Mouse (Mus musculus) liver, adult 2 months (tissue): ENCODE results near the gene Hoxd13. TPM values are rescaled to one million over a fixed set of nuclear protein-coding genes. Genes with fewer than 3 reads are reported as not detected.

Source experiments
- DNase-seq: peaks from one replicate; pipeline ENCODE4 v3.0.0-alpha.2; 2011; ENCODE audit warnings: low read depth, low spot score; ENCODE audit errors: extremely low read depth
- H3K27ac ChIP-seq: fragments of 200-500 bp; replicated peaks from 2 replicates; pipeline ENCODE4 v1.5.1; 2012; ENCODE audit warnings: low read depth, mild to moderate bottlenecking, control low read depth, inconsistent platforms, low read length; ENCODE audit not compliant: insufficient read depth
- H3K27me3 ChIP-seq: fragments of 200-500 bp; 2 replicates; pipeline ENCODE4 v1.6.1; 2012; ENCODE audit warnings: mild to moderate bottlenecking, moderate library complexity, low read length, inconsistent platforms; ENCODE audit not compliant: control insufficient read depth, insufficient read depth
- H3K36me3 ChIP-seq: fragments of 200-500 bp; 2 replicates; pipeline ENCODE4 v1.6.1; 2012; ENCODE audit warnings: low read length, inconsistent platforms; ENCODE audit not compliant: control insufficient read depth, insufficient read depth
- H3K4me1 ChIP-seq: fragments of 200-500 bp; 2 replicates; pipeline ENCODE4 v1.6.1; 2011; ENCODE audit warnings: low read length; ENCODE audit not compliant: control insufficient read depth, insufficient read depth
- H3K4me3 ChIP-seq: fragments of 200-500 bp; 2 replicates; pipeline ENCODE4 v1.5.1; 2011; ENCODE audit warnings: low read depth, mild to moderate bottlenecking, control low read depth, low read length, moderate library complexity; ENCODE audit not compliant: insufficient read depth
- H3K79me2 ChIP-seq: fragments of 200-500 bp; 2 replicates; pipeline ENCODE4 v1.6.1; 2012; ENCODE audit warnings: inconsistent platforms, mild to moderate bottlenecking, low read length, moderate library complexity; ENCODE audit not compliant: control insufficient read depth, insufficient read depth
- H3K9ac ChIP-seq: fragments of 200-500 bp; 2 replicates; pipeline ENCODE4 v1.6.1; 2012; ENCODE audit warnings: low read depth, mild to moderate bottlenecking, control low read depth, inconsistent platforms, low read length
- CTCF ChIP-seq: fragments of 200-500 bp; IDR thresholded peaks from 2 replicates; pipeline ENCODE4 v1.5.1; 2011; ENCODE audit warnings: low read depth, low read length, control low read depth
- POLR2A ChIP-seq: fragments of 200-500 bp; IDR thresholded peaks from 2 replicates; pipeline ENCODE4 v1.6.1; 2011; ENCODE audit warnings: low read length, control low read depth; ENCODE audit not compliant: insufficient read depth; ENCODE audit errors: extremely low read depth
- WGBS: fragments of 180-500 bp; shearing (Covaris S2); methylation state at CpG from one replicate; pipeline ENCODE4 v1.1.7; 2018; 5-methylcytosine and 5-hydroxymethylcytosine counted together
- polyA plus RNA-seq: library from polyadenylated mRNA; depleted of rRNA; stranded (reverse); fragments of >200 nt; gene quantifications from 2 replicates; pipeline ENCODE4 v1.2.3, GENCODE M21; 2012
- total RNA-seq: library from RNA; depleted of rRNA; stranded (reverse); fragments of >200 nt; gene quantifications from 2 replicates; pipeline ENCODE4 v1.2.3, GENCODE M21; 2014

Hoxd13 gene
- total and polyA plus RNA-seq, 2 experiments = not detected

GRCm38 (mm10) chr2:74693432-74693827 is 25.3 kb downstream of the Hoxd13 start:
- no peak for TF ChIP-seq POLR2A
- TF ChIP-seq CTCF = no peak
- 12% methylated on average over 4 of the region's 4 CpGs for WGBS
- Histone ChIP-seq H3K4me1 (0 out of 2 replicates have a peak, but pooled peaks cover 1% of the 10 kb centered on the region), H3K27ac (no peak overlapping the region), H3K36me3 (no peaks in the 10 kb centered on the region), H3K9ac (no peak overlapping the region), H3K4me3 (no peak overlapping the region), H3K79me2 (no peaks in the 10 kb centered on the region), H3K27me3 (peaks cover 48% of the 10 kb centered on the region)
- DNase-seq = no peak

- no peak for DNase-seq
- 6% methylated on average over 16 of the region's 16 CpGs for WGBS
Observed at GRCm38 (mm10) chr2:74694066-74694465, 26.0 kb downstream of the Hoxd13 start.

GRCm38 (mm10) chr2:74695383-74695782 is 27.3 kb downstream of the Hoxd13 start:
- TF ChIP-seq POLR2A (no peak), CTCF (no peak)
- 10% methylated on average over 1 of the region's 1 CpGs for WGBS
- Histone ChIP-seq H3K27ac (no peak overlapping the region), H3K79me2 (no peaks in the 10 kb centered on the region), H3K27me3 (peaks cover 55% of the 10 kb centered on the region), H3K36me3 (no peaks in the 10 kb centered on the region), H3K9ac (no peak overlapping the region), H3K4me3 (no peak overlapping the region), H3K4me1 (0 out of 2 replicates have a peak, but pooled peaks cover 1% of the 10 kb centered on the region)
- DNase-seq = no peak

More at GRCm38 (mm10) chr2:74694066-74694465, 26.0 kb downstream of the Hoxd13 start:
- H3K36me3 ChIP-seq = no peaks in the 10 kb centered on the region
- H3K4me3 ChIP-seq = no peak overlapping the region
- no peak overlapping the region for H3K27ac ChIP-seq
- peaks cover 50% of the 10 kb centered on the region for H3K27me3 ChIP-seq
- H3K4me1 ChIP-seq = 0 out of 2 replicates have a peak, but pooled peaks cover 1% of the 10 kb centered on the region
- H3K9ac ChIP-seq = no peak overlapping the region
- no peaks in the 10 kb centered on the region for H3K79me2 ChIP-seq
- TF ChIP-seq CTCF = peak; percentile 32; the same call in 1 of the 2 replicates
- TF ChIP-seq POLR2A = no peak

GRCm38 (mm10) chr2:74695813-74696430 is 27.8 kb downstream of the Hoxd13 start:
- Histone ChIP-seq H3K79me2 (no peaks in the 10 kb centered on the region), H3K27ac (no peak overlapping the region), H3K36me3 (no peaks in the 10 kb centered on the region), H3K27me3 (peaks cover 59% of the 10 kb centered on the region), H3K9ac (no peak overlapping the region), H3K4me1 (0 out of 2 replicates have a peak, but pooled peaks cover 1% of the 10 kb centered on the region), H3K4me3 (no peak overlapping the region)
- no peak for DNase-seq
- TF ChIP-seq CTCF (no peak), POLR2A (no peak)
- WGBS = 7% methylated on average over 7 of the region's 7 CpGs

GRCm38 (mm10) chr2:74696442-74697335 is 28.6 kb downstream of the Hoxd13 start:
- Histone ChIP-seq H3K4me3 (no peak overlapping the region), H3K9ac (no peak overlapping the region), H3K4me1 (0 out of 2 replicates have a peak, but pooled peaks cover 1% of the 10 kb centered on the region), H3K36me3 (no peaks in the 10 kb centered on the region), H3K27ac (no peak overlapping the region), H3K27me3 (peaks cover 52% of the 10 kb centered on the region), H3K79me2 (no peaks in the 10 kb centered on the region)
- TF ChIP-seq POLR2A = no peak
- no peak for TF ChIP-seq CTCF
- no peak for DNase-seq
- 8% methylated on average over 34 of the region's 34 CpGs for WGBS
